Mouse (Mus musculus) left cerebral cortex, adult 11 months (tissue): ENCODE results near the gene Cfap97.
"Not testable (repeated sequence)": the region's sequence is repeated elsewhere in the genome, so short reads cannot be mapped to it uniquely, and the experiment has no call there.

Experiments used
- DNase-seq: peaks from one replicate; pipeline ENCODE4 v3.0.0; 2022; ENCODE audit warnings: low spot score

Gene Cfap97

DNA sequence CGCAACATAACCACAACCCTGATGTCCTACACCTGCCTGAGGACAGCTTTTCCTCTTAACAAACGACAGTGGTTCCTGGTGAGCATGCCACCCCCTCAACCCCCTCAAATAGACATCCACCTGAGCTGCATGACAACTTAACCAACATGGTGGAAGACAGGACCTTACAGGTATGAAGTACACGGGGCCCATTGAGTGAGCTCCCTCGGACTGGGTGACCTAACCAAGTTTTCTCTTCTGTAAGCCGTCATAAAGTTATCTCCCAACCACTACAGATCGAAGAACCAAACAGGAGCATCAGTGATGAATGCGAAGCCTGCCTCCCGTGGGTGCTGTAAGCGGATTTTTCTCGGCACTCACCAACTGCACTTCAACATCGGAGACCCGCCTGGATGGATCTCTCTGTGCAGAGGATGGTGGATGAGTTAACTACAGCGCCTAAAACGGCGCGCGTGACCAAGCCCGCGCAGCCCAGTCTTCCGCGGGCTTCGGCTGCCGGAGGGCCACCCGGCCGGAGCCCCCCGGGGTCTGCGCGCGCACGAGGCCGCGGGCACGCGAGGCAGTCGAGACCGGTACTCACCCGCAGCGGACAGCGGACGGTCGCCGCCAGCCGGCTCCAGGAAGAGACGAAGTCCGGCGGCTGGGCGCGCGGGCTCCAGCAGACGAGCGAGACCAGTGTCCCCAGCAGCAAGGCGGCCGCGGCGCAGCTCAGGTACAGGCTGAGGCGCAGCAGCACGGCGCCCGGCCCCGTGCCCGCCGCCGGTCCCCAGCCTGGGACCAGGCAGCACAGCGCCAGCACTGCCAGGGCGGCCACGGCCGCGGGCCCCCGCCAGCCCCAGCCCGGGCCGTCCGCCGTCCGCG lies at the start of gene Cfap97:
Gene Cfap97, plus strand, starts transcription at position 570 of the 861 bp plus-strand sequence.
- no peak for DNase-seq

DNA sequence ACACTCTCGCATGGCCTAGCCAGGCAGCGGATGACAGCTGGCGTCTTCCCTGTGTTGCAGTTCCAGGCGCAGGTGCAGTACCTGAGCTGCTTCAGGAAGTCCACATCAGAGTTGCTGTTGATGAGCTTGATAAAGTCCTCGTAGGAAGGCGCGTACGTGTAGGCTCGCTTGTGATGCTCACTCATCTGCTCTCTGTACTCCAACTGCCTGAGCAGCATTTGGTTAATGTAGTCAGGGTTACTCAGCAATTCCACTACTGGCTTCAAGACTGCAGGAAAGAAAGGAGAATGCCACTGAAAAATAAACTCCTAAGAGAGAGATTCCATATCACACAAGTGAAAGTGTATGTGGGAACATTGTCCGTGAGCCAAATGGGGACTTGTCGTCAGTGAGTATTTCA lies 48.1 kb upstream of the Cfap97 start:
- no peak for DNase-seq

DNA sequence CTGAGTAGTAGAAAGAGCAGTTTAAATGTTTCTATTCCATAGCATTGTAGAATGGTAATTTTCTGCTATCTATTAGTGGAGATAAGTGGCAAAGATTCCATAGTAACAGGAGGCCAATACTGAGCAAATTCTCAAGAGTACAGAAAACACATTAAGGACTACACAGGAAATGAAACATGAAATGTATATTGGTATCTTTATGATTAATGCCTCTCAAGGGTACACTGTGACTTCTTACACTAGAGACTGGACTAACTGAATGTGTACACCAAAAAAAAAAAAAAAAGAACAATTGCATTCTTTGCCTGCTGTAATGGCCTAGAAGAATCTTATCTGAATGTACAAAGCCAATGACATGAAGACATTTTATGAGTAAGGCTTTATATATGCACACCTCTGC lies 43.9 kb upstream of the Cfap97 start:
- DNase-seq, result no peak

DNA sequence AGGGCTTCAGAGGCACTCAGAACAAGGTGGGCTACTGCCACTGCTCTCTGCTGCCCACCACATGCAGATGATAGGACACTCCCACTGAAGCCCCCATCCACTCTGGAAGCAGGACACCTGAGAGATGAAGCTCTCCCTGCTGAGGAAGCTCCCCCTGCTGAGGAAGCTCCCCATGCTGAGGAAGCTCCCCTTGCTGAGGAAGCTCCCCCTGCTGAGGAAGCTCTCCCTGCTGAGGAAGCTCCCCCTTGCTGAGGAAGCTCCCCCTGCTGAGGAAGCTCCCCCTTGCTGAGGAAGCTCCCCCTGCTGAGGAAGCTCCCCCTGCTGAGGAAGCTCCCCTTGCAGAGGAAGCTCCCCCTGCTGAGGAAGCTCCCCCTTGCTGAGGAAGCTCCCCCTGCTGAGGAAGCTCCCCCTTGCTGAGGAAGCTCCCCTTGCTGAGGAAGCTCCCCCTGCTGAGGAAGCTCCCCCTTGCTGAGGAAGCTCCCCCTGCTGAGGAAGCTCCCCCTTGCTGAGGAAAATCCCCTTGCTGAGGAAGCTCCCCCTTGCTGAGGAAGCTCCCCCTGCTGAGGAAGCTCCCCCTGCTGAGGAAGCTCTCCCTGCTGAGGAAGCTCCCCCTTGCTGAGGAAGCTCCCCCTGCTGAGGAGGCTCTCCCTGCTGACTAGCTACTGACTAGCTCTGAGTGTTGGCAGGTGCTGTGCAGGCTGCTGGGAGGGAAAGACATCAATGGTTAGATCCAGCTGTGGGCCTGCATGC lies 38.0 kb upstream of the Cfap97 start:
- DNase-seq, result not testable (repeated sequence)

DNA sequence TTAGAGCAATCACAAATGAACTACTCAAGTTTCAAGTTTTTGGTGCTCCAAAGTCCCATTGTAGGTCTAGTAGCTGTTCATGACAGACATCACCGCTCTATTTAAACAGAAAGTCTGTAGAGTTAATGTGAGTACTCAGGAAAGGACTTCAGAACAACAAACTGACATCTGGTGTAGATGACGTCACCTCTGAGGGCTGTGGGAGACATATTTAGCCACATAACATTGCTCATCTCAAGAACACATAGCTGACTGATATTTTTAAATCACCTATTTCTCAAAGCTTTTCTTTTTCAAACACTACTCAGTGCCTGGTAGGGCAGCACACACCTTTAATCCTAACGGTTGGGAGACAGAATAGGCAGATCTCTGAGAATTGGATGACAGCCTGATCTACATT lies 34.4 kb upstream of the Cfap97 start:
- DNase-seq, result no peak

DNA sequence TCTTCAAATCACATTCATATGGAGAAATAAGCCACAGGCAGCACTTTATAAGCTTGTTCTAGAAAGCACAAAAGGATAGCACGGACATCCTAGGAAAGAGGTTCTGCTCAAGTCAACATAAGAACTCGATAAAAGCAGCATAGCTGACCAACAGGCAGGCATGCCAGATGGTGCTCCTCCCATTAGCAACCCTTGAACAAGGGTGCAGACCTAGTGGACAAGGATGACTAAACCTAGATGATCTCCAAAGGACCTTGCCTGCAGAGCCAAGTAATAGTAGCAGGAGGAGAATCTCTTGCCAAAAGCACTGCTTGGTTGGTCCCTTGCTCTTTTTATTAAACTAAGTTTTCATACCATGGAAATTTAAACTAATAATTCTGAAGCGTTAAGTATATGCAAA lies 32.4 kb upstream of the Cfap97 start:
- DNase-seq, result no peak

DNA sequence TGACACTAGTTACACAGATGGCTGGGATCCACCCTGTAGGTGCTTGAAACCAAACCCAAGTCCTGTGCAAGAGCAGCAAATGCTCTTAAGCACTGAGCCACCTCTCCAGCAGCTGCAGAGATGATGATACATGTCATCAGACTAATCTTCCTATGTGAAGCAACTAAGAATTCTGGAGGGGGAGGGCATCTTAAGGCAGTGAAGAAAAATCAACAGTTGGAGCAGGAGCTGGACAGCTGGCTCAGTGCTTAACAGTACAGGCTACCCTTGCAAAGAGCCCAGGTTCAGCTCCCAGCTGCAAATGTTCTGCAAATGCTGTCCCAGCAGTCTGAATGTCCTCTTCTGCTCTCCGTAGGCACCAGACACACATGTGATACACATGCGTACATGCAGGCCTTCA lies 29.1 kb upstream of the Cfap97 start:
- DNase-seq, result no peak

DNA sequence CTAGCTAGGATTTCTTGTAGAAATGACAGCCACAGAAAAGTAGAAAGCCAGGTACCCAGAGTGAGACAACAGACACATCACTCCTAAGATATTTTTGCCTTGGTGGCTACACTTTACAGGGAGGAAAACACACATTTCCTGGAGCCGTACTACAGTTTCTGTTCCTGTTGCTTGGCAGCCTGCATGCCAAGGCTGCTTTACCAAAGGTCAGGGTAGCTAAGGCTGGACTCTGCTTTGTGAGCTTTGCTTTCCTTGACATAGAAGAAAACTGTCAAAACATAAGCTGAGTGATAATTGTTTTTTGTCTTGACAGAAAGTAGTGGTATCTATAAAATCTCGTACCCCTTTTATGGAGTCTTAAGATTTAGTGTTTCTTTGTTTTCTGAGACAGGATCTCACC lies 21.1 kb upstream of the Cfap97 start:
- DNase-seq, result no peak

DNA sequence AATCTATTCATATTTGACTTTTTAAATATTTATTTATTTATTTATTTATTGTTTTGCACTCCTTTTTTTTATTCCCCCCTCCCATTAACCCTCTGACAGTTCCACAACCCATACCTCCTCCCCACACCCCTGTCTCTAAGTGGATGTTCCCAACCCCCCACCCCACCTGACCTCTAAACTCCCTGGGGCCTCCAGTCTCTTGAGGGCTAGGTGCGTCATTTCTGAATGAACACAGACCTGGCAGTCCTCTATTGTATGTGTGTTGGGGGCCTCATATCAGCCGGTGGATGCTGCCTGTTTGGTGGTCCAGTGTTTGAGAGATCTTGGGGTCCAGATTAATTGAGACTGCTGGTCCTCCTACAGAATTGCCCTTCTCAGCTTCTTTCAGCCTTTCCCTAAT lies 16.0 kb upstream of the Cfap97 start:
- not testable (repeated sequence) for DNase-seq

DNA sequence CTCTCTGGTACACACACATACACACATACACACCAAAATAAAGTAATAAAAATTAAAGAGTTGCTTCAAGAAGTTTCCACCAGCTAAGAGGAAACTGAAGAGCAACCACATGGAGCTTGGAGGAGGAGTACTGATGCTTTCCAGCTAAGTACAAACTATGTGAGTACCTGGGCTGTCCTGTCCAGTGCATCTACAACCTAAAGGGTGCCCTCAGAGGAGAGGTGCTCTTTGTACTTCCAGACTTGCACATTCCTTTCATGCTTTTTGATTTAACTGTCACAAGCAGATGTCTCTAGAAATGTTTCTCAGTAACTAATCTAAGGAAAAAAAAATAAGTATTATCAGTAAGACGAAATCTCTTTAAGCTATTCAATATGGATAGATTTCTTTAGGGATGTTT lies 14.2 kb upstream of the Cfap97 start:
- DNase-seq, result no peak

DNA sequence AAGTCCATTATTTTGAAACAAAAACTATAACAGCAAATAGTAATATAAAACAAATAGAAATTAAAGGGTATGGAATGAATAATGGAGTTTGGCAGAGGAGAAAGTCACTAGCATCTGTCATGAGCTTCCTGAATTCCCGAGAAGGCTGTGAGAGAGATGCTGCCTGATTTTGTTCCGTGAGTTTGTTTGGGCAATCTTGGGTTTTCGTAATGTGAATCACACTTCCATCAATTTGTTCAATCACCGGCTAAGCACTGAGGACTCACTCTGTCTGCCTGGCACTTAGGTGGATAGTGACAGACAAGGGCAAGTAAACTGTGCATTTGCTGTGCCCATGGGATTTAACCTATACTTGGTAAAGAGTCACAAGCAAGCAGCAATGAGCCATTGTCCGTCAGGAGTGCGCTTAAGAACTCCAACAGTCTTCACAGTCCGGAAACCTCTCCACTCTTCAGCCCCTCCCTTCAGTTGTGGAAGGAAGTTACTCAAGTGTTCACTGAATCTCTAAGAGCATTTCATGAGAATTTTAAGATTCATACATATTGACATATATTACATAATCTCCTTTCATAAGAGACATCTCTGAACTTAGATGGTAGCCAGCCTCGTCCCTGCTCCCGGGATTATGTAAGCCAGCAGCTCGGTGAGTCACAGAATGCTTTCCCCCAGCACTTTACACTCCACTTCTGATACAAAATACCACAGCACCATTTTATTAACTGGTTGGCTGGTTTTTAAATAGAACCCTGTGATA lies 13.6 kb upstream of the Cfap97 start:
- no peak for DNase-seq

DNA sequence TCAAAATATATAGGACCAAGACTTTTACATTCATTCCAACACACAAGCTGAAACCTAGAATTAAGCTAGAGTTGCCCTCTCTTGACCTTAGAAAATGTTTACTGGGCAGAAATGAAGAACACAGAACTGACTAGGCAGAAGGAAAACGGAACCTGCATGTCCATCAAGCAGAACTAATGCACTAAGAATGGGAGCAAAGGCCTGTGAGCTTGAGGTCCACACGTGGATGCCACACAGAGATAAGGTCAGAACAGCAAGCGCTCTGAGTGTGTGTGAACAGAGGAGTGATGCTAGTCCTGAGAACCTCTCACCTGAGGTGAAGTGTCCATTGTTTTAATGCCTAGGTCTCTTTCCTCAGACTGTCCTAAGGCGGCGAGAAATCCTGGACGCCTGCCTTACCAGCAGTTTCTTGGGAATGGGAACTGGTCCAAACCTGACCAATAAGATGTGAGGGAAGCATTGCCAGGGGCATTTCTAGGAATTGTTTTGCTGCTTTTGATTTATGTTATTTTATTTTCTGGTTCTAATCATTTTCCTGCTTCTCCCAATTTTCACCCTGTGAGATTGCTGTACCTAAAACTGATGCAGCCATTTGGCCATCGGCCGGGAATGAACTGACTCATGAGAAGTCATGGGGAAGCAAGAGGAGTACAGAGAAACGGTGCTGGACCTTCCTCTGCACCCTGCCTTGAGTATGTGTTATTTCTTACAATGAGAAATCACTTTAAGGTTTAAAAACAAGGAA lies 11.0 kb upstream of the Cfap97 start:
- DNase-seq, result no peak

DNA sequence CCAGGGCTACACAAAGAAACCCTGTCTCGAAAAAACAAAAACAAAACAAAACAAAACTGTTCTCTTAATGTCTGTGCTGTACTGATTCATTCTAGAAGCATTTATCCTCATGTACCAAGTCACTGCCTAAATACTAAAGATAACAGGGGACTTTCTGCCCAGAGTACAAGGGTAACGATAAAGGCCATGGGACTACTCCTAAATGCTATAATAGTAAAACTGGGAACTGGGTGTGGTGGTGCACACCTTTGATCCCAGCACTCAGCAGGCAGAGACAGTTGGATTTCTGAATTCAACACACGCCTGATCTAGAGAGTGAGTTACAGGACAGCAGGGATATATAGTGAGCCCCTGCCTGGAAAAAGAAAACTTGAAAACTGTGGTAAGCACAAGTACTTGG lies 9.9 kb upstream of the Cfap97 start:
- no peak for DNase-seq

DNA sequence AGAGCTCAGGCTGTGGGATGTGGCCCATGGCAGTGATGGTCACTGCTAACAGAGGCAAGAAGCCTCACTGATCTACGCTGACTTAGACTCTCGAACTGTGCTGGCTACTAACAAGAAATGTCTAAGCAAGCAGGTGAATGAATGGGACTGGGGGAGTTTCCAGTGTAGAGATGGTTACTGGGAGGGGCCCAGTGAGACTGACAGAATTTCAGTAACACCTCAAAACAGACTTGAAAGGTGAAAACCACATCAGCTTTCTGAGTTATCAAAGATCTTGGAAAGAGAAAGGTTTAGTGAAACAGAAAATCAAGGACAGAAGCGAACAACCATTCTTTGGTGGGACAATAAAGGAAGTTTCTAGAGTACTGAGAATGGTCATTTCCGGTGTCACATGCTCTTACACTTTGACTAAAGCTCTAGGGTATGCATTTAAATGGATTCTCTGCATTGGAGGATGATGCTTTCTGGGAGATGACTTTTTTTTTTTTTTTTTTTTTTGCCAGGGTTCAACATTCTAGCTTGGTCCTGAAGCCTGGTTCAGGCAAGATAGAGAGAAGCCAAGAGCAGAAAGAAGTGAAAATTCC lies 9.0 kb upstream of the Cfap97 start:
- DNase-seq, result no peak

DNA sequence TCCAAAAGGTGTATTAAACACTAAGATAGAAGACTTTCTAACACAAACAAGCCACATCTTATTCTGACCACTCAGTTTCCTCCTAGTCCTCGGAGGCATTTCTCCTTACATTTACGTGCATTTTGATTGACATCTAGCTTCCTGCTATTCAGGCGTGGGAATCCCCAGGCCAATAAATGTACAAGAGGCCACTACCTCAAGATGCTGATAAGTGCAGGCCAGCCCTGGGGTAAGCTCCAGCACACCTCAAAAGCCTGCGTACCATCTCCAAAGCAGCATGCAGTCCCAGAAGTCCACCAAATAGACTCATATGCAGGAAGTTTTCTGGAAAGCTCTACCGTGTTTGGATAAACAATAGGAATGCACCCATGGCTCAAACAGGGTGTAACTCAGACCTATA lies 8.1 kb upstream of the Cfap97 start:
- no peak for DNase-seq

DNA sequence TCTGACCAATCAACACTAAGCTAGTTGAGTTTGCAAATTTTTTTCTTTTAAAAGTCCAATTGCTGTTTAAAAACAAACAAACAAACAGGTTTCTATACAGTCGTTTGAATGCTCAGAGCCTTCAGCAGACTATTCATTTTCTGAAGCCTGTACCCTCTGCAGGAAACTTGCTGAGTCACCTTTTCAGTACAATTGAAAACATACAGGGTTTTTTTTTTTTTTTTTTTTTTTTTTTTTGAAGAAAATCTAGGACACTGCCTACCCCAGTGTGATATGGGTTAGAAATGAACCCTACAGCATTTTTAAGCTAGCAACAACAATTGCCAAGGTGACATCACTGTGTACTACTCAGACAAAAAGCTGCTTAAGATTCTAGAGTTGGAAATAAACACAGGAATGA lies 7.6 kb upstream of the Cfap97 start:
- DNase-seq, result no peak

DNA sequence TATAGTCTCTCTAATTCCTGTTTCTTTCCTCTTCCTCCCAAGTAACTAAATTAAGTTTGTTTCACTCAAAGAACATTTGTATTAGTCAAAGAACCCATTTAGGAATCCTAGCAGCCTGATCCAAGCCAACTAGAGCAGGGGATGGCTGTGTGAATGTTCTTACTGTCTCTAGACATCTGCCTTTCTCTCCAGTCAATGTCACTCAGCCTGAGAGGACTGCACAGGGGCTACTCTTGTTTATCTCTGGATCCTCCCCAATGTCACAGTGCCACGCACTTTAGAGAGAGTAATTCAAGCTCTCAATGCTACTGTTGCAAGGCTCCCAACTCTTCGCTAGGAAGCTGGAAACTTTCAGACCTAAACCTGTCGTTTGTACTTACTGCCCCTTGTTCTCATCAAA lies 5.4 kb upstream of the Cfap97 start:
- DNase-seq, result no peak

DNA sequence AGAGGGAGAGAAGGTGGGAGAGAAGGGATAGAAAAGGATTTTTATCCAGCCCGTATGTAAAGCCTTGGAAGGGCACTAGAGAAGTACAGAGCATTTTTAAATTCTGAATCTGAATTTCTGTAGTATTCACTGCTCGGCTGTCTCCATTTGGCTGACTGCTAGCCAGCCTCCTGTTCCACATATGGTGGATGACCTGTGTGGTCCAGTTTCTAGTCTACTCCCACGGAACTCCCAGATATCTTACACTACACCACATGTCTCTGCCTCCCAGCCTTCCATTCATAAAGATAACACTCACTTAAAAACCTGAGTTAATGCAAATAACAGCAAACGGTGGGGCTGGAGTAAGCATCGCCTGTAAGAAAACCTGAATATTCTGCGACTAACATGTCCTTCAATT lies 2.3 kb upstream of the Cfap97 start:
- no peak for DNase-seq

DNA sequence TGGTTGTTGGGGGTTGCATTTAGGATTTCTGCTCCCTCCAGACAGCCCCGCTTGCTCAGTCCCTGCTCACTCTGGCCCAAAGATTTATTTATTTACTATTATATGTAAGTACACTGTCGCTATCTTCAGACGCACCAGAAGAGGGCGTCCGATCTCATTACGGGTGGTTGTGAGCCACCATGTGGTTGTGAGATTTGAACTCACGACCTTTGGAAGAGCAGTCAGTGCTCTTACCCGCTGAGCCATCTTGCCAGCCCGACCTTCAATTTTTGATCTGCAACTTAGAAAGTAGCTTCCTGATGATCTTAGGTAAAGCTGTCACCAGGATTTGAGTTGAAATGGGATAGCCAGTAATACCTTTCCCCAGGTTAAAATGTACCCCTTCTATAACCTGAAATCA lies 1.8 kb upstream of the Cfap97 start:
- DNase-seq, result no peak

DNA sequence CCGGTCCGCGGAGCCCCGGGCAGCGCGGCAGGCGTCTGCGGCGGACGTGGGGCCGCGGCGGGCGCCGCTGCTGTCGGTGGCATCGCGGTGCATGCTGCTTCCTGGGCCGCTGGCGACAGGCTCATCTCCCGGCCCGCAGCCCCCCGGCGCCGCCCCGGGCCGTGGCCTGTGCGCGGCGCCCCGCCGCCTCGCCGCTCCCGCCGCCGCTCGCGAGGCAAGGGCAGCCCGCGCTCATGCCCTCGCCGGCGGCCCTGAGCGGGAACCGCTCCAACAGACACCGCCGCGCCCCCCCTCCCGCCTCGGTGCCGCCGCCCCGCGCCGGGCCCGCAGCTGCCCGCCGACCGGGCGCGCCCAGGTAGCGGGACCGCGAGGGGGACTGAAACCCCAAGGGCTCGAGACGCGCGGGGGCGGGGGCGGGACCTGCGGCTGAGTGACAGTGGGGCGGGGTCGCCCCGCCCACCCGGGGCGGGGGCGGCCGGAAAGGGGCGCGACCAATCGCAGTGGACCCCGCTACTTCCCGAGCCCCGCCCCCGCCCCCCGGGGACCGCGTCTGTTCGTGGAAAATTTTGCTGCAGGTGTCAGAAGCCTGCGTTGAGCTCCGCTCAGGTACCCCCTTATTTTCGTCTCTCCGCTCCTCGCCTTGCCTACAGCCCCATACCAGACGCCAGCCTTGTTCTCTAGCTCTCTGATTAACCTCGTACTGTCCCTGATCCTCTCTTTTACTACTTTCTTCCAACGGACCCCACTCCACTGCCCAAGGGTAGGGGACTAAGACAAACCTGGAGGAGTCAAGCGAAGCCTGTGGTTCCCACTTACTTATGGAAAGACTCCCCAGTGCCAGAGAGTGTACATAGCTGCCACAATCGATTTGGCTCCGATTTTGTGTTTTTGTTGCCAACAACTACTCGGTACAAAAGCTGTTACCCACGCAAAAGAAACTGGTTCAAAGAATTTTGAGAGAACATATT lies 777 bp downstream of the Cfap97 start, which contains the start of gene Snx25:
Gene Snx25, minus strand, starts transcription at position 96 of the 968 bp plus-strand sequence.
- DNase-seq, result peak; percentile 67
